Mouse (Mus musculus): ENCODE measurements around the gene Gpr82. TPM values are rescaled to one million over a fixed set of nuclear protein-coding genes. Genes with fewer than 3 reads are reported as not detected.

Gpr82 gene
- polyA plus RNA-seq, 1 experiment from 2014 or later = 0.58 TPM

GRCm38 (mm10) chrX:13656721-13657120, 4.4 kb upstream of the Gpr82 start:
- no peaks in the 10 kb centered on the region for H3K9me3 ChIP-seq (ENCODE audit: low read depth, low read length)
- no peak overlapping the region for H3K4me2 ChIP-seq
- no peaks in the 10 kb centered on the region for H3K36me3 ChIP-seq (ENCODE audit: insufficient read depth)
- DNase-seq = peak; percentile 79
- H3K27me3 ChIP-seq (ENCODE audit: insufficient read depth, low read length) = no peaks in the 10 kb centered on the region
- H3K9ac ChIP-seq = no peak overlapping the region
- peak; percentile 66 for TF ChIP-seq CTCF (IDR thresholded peaks at IDR 0.05; ENCODE audit: low read depth)
- 0% methylated on average over 1 of the region's 1 CpGs for WGBS
- no peak overlapping the region for H3K4me3 ChIP-seq (ENCODE audit: low read depth, low read length)
- no peak for ATAC-seq (ENCODE audit: insufficient read depth)
- no peaks in the 10 kb centered on the region for H3K4me1 ChIP-seq (ENCODE audit: insufficient read depth)
- H3K27ac ChIP-seq (ENCODE audit: low read depth) = no peak overlapping the region

GRCm38 (mm10) chrX:13658616-13659140, 2.5 kb upstream of the Gpr82 start:
- Histone ChIP-seq H3K9me3 (ENCODE audit: low read depth, low read length) (no peaks in the 10 kb centered on the region), H3K4me1 (ENCODE audit: insufficient read depth) (no peaks in the 10 kb centered on the region), H3K4me3 (ENCODE audit: low read depth, low read length) (no peak overlapping the region), H3K27me3 (ENCODE audit: insufficient read depth, low read length) (no peaks in the 10 kb centered on the region), H3K36me3 (ENCODE audit: insufficient read depth) (no peaks in the 10 kb centered on the region), H3K27ac (ENCODE audit: low read depth) (no peak overlapping the region), H3K4me2 (no peak overlapping the region), H3K9ac (no peak overlapping the region)
- ATAC-seq (ENCODE audit: insufficient read depth) = no peak
- no peak for DNase-seq
- TF ChIP-seq CTCF (IDR thresholded peaks at IDR 0.05; ENCODE audit: low read depth) = no peak
- 78% methylated on average over 3 of the region's 3 CpGs for WGBS

- Histone ChIP-seq H3K4me2 (no peak overlapping the region), H3K4me1 (ENCODE audit: insufficient read depth) (no peaks in the 10 kb centered on the region), H3K9me3 (ENCODE audit: low read depth, low read length) (no peaks in the 10 kb centered on the region), H3K27ac (ENCODE audit: low read depth) (no peak overlapping the region), H3K36me3 (ENCODE audit: insufficient read depth) (no peaks in the 10 kb centered on the region), H3K9ac (no peak overlapping the region), H3K27me3 (ENCODE audit: insufficient read depth, low read length) (no peaks in the 10 kb centered on the region), H3K4me3 (ENCODE audit: low read depth, low read length) (no peak overlapping the region)
- ATAC-seq (ENCODE audit: insufficient read depth) (no peak), DNase-seq (no peak)
- TF ChIP-seq CTCF (IDR thresholded peaks at IDR 0.05; ENCODE audit: low read depth) = no peak
- whole genome bisulfite sequencing = 78% methylated on average over 4 of the region's 4 CpGs
These were observed 1.8 kb upstream of the Gpr82 start for GRCm38 (mm10) chrX:13659201-13659890.

GRCm38 (mm10) chrX:13668867-13669266, 7.7 kb downstream of the Gpr82 start:
- H3K9me3 ChIP-seq (ENCODE audit: low read depth, low read length) = no peaks in the 10 kb centered on the region
- no peak for TF ChIP-seq CTCF (IDR thresholded peaks at IDR 0.05; ENCODE audit: low read depth)
- H3K4me1 ChIP-seq (ENCODE audit: insufficient read depth) = no peaks in the 10 kb centered on the region
- no peak overlapping the region for H3K9ac ChIP-seq
- ATAC-seq (ENCODE audit: insufficient read depth) (no peak), DNase-seq (no peak)
- no peaks in the 10 kb centered on the region for H3K36me3 ChIP-seq (ENCODE audit: insufficient read depth)
- no peaks in the 10 kb centered on the region for H3K27me3 ChIP-seq (ENCODE audit: insufficient read depth, low read length)
- no peak overlapping the region for H3K4me3 ChIP-seq (ENCODE audit: low read depth, low read length)
- H3K27ac ChIP-seq (ENCODE audit: low read depth) = no peak overlapping the region
- H3K4me2 ChIP-seq = no peak overlapping the region
- WGBS = 83% methylated on average over 5 of the region's 5 CpGs

GRCm38 (mm10) chrX:13670342-13670741, 9.2 kb downstream of the Gpr82 start:
- Histone ChIP-seq H3K27me3 (ENCODE audit: insufficient read depth, low read length) (no peaks in the 10 kb centered on the region), H3K9ac (no peak overlapping the region), H3K4me3 (ENCODE audit: low read depth, low read length) (no peak overlapping the region), H3K9me3 (ENCODE audit: low read depth, low read length) (no peaks in the 10 kb centered on the region), H3K4me1 (ENCODE audit: insufficient read depth) (no peaks in the 10 kb centered on the region), H3K27ac (ENCODE audit: low read depth) (no peak overlapping the region), H3K36me3 (ENCODE audit: insufficient read depth) (no peaks in the 10 kb centered on the region), H3K4me2 (no peak overlapping the region)
- DNase-seq (no peak), ATAC-seq (ENCODE audit: insufficient read depth) (no peak)
- TF ChIP-seq CTCF (IDR thresholded peaks at IDR 0.05; ENCODE audit: low read depth) = no peak
- 77% methylated on average over 3 of the region's 3 CpGs for WGBS

- no peaks in the 10 kb centered on the region for H3K27me3 ChIP-seq (ENCODE audit: insufficient read depth, low read length)
- TF ChIP-seq CTCF (IDR thresholded peaks at IDR 0.05; ENCODE audit: low read depth) = no peak
- no peaks in the 10 kb centered on the region for H3K36me3 ChIP-seq (ENCODE audit: insufficient read depth)
- no peak for ATAC-seq (ENCODE audit: insufficient read depth)
- H3K4me3 ChIP-seq (ENCODE audit: low read depth, low read length) = no peak overlapping the region
- H3K9me3 ChIP-seq (ENCODE audit: low read depth, low read length) = no peaks in the 10 kb centered on the region
- no peak overlapping the region for H3K27ac ChIP-seq (ENCODE audit: low read depth)
- H3K4me1 ChIP-seq (ENCODE audit: insufficient read depth) = no peaks in the 10 kb centered on the region
- DNase-seq = no peak
- no peak overlapping the region for H3K4me2 ChIP-seq
- no peak overlapping the region for H3K9ac ChIP-seq
- 84% methylated on average over 3 of the region's 3 CpGs for WGBS
These were observed 11.8 kb downstream of the Gpr82 start for GRCm38 (mm10) chrX:13673001-13673400.

- no peak overlapping the region for H3K9ac ChIP-seq
- H3K4me1 ChIP-seq (ENCODE audit: insufficient read depth) = no peaks in the 10 kb centered on the region
- no peak overlapping the region for H3K4me3 ChIP-seq (ENCODE audit: low read depth, low read length)
- TF ChIP-seq CTCF (IDR thresholded peaks at IDR 0.05; ENCODE audit: low read depth) = no peak
- no peaks in the 10 kb centered on the region for H3K36me3 ChIP-seq (ENCODE audit: insufficient read depth)
- ATAC-seq (ENCODE audit: insufficient read depth) (no peak), DNase-seq (no peak)
- H3K27ac ChIP-seq (ENCODE audit: low read depth) = no peak overlapping the region
- no peak overlapping the region for H3K4me2 ChIP-seq
- 82% methylated on average over 3 of the region's 3 CpGs for WGBS
- H3K27me3 ChIP-seq (ENCODE audit: insufficient read depth, low read length) = no peaks in the 10 kb centered on the region
- H3K9me3 ChIP-seq (ENCODE audit: low read depth, low read length) = no peaks in the 10 kb centered on the region
These were observed 20.6 kb downstream of the Gpr82 start for GRCm38 (mm10) chrX:13681748-13682147.
